Mouse (Mus musculus) embryonic stem cell, embryonic (primary cell): ENCODE data around the gene Nr1h2.

Experiments
- CTCF ChIA-PET, 4 experiments: fragments of 300-600 bp in 2 of 4; fragments of 350-600 bp in 2 of 4; sonication (Branson Sonifier 250); formaldehyde crosslinking; loops; one replicate each; lab custom pipeline; 2022; ENCODE audit warnings: inconsistent platforms in 2 of 4; lab: Charles Lee
- POLR2A ChIA-PET, 4 experiments: fragments of 300-600 bp in 2 of 4; fragments of 350-600 bp in 2 of 4; sonication (Branson Sonifier 250); formaldehyde crosslinking; loops; one replicate each; lab custom pipeline; 2022; ENCODE audit warnings: antibody characterized with exemption in 4 of 4, inconsistent platforms in 1 of 4; lab: Charles Lee

Gene Nr1h2

DNA sequence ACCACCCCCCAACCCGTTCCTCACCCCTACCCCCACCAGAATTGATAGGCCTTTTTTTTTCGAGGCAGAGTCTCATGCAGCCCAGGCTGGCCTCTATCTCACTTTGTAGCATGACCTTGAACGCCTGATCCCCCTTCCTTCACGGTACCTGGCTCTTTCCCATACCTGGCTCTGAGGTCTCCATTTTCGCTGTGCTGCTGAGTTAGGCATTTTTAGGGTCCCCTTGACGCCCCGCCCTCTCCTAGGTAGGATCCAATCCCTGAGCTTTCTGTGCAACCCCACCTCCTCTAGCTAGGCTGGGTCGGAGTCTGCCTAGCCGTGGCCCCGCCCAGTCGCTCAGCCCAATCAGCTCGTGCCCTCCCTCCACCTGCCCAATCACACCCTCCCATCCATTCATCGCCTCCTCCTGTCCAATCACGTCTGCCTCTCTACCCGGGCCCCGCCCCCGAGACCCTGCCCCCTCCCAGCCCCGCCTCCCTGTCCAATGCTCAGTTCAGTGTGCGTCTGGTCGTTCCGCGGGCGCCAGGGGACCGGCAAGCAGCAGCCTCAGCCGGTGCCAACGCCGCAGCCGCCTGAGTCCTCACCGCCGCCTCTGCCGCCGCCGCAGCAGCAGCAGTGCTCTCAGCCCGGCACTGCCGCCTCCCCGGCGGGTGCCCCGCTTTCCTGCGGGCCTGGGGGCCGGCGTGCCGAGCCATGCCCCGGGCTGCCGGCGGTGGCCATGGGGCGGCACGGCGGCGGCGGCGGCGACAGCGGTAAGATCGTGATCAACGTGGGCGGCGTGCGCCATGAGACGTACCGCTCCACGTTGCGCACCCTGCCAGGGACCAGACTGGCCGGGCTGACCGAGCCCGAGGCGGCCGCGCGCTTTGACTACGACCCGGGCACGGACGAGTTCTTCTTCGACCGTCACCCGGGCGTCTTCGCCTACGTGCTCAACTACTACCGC, 36.9 kb upstream of the Nr1h2 start, which contains the start of gene Kcnc3:
Kcnc3 (plus strand) TSS at position 263 of the 946 bp plus-strand sequence.
- POLR2A ChIA-PET: interaction anchor here in 3 of 4 experiments (0.6 to 10.3 kb wide), 103 partner anchors 8 to 983 kb away, joined by 3 to 212 read pairs (median 4); partner anchors contain the start of genes Pold1 (in 3 of the 3), Emc10 (in 2 of the 3), Fam71e1 (in 2 of the 3) and Il4i1 (in 2 of the 3)
- CTCF ChIA-PET: interaction anchor here in 3 of 4 experiments (0.5 to 2.4 kb wide), 28 partner anchors 10 to 286 kb away, joined by 3 to 25 read pairs (median 4); partner anchors contain the start of gene Pold1 (in 1 of the 3)

DNA sequence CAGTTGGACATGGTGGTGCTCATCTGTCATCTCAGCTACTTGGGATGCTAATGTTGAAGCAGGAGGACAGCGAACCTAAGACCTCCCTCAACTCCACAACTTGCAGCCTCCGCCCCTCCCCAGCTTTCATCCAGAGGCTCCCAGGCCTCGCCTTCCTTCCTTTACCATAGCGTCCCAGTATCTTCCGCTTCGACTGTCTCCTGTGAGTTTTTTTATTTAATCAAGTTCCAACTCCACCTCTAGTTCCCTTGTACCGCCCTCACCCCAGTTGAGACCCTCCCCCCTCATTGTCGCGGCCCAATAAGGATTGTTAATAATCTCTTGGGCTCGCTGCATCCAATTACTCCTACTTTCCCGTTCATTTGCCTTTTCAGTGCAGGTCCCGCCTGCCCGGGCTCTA, 36.2 kb upstream of the Nr1h2 start:
- POLR2A ChIA-PET: interaction anchor here in 3 of 4 experiments (0.6 to 10.3 kb wide), 96 partner anchors 9 to 982 kb away, joined by 3 to 212 read pairs (median 4); partner anchors contain the start of genes Emc10 (in 2 of the 3), Fam71e1 (in 2 of the 3), Il4i1 (in 2 of the 3) and Nr1h2 (in 2 of the 3)
- CTCF ChIA-PET: interaction anchor here in 2 of 4 experiments (0.6 to 2.4 kb wide), 25 partner anchors 9 to 285 kb away, joined by 3 to 25 read pairs (median 4); partner anchors contain the start of gene Pold1 (in 1 of the 2)

DNA sequence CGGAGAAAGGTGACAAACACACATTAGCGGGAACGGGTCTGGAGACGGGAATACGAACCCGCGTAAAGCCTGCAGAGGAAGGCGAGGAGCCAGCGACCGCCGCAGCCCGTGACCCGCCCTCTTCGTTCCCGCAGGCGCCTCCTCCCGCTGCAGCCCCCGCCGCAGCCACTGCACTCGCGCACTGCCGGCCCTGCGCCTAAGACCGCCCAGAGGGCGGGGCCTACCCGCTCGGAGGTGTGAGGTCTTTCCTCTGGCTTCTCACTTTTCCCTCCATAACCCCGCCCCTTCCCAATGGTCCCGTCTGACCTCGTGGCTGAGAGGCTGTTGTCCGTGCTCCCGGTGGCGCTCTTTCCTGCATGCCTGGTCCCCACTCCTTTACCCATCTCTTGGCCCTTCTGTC, 35.4 kb upstream of the Nr1h2 start:
- CTCF ChIA-PET: interaction anchor here in 2 of 4 experiments (0.6 to 1.7 kb wide), 3 partner anchors 8 to 35 kb away, joined by 3 to 7 read pairs (median 3); no protein-coding TSS in a partner anchor
- POLR2A ChIA-PET: interaction anchor here (0.5 to 10.3 kb wide), 9 partner anchors 10 to 214 kb away, joined by 3 to 212 read pairs (median 8); no protein-coding TSS in a partner anchor

DNA sequence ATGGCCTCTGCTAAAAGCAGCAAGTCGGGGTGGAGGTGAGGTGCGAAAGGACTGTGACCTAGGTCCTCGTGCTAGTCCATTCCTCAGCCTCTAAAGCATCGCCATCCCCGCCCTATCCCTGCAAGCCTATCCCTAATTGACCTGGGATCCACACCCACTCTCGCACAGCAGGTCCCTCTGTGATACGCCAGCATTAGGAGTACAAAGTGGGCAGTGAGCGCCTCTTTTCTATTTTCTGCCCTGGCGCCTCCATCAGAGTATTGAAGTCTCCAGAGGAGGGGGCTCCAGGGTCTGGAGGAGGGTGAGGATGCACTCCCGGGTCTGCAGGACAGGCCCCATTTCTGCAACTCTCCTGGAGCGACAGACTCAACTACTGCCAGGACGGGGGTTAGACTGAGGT, 34.6 kb upstream of the Nr1h2 start:
- POLR2A ChIA-PET: interaction anchor here in 3 of 4 experiments (0.9 to 10.3 kb wide), 4 partner anchors 15 to 28 kb away, joined by 3 to 212 read pairs (median 66); no protein-coding TSS in a partner anchor
- CTCF ChIA-PET: interaction anchor here in 2 of 4 experiments (0.6 to 0.8 kb wide), 2 partner anchors 27 to 363 kb away, joined by 3 to 5 read pairs; no protein-coding TSS in a partner anchor

DNA sequence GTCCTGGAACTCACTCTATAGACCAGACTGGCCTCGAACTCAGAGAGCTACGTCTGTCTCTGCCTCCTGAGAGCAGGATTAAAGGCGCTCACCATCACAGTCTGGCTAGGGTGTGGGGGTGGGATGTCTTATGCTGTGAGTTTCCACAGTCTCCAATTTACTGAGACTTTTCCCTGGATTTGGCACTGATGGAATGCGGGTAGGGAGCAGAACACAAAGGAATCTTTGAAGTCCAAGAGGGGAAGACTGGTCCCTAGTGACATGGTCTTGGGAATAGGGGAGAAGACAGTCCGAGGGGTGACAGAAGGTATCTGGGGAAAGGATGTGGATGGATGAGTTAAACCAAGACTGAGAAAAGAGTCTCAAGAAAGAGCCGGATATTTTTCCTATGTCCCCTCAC, 33.9 kb upstream of the Nr1h2 start:
- CTCF ChIA-PET: interaction anchor here in 2 of 4 experiments (1.0 to 1.5 kb wide), 4 partner anchors 11 to 101 kb away, joined by 3 to 6 read pairs (median 3); no protein-coding TSS in a partner anchor
- POLR2A ChIA-PET: interaction anchor here (0.6 to 10.3 kb wide), 9 partner anchors 10 to 1616 kb away, joined by 3 to 212 read pairs (median 3); partner anchors contain the start of gene Napsa (in 1 of the 4)

DNA sequence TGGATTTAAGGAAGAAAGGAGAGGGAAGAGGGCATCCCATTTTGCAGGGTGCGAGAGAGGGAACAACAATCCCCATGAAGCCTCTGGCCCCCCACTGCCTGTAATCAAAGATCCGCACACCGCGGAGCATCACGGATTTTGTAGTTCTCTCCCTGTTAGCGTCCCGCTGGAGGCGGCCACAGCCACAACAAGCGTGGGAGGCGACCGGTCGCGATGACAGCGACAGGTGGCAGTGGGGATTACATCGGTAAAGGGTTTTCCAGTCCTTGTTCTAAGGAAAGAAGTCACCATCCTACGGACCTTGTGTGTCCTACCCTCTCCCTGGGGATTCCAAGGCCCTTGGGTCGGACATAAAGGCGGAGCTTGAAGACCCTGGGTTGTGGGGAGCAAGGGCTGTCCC, 33.2 kb upstream of the Nr1h2 start:
- CTCF ChIA-PET: interaction anchor here (0.6 to 1.6 kb wide), 11 partner anchors 10 to 324 kb away, joined by 3 to 6 read pairs (median 3); no protein-coding TSS in a partner anchor

DNA sequence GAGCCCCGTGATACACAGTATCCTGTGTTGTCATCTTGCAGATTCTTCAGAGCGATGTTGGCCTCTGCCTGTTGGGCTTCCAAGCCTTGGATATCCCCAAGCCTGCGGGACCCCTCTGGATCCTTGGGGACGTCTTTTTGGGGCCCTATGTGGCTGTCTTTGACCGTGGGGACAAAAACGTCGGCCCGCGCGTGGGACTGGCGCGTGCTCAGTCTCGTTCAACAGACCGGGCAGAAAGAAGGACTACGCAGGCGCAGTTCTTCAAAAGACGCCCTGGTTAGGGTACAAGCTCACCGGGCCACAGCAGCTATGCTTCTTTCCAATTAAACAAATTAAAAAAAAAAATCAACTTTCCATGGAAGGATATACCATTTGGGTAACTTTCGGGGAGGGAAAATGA, 32.8 kb upstream of the Nr1h2 start:
- POLR2A ChIA-PET: interaction anchor here in 3 of 4 experiments (0.9 to 10.3 kb wide), 12 partner anchors 10 to 400 kb away, joined by 3 to 212 read pairs (median 4); partner anchors contain the start of genes Il4i1 (in 1 of the 3), Nup62 (in 1 of the 3) and Prmt1 (in 1 of the 3)
- CTCF ChIA-PET: interaction anchor here (0.6 to 1.6 kb wide), 9 partner anchors 10 to 324 kb away, joined by 3 to 6 read pairs (median 3); no protein-coding TSS in a partner anchor

More for the DNA sequence above, 33.2 kb upstream of the Nr1h2 start:
- POLR2A ChIA-PET: interaction anchor here in 3 of 4 experiments (0.6 to 10.3 kb wide), 11 partner anchors 11 to 1616 kb away, joined by 3 to 212 read pairs (median 3); partner anchors contain the start of genes Il4i1 (in 1 of the 3), Napsa (in 1 of the 3) and Nup62 (in 1 of the 3)

DNA sequence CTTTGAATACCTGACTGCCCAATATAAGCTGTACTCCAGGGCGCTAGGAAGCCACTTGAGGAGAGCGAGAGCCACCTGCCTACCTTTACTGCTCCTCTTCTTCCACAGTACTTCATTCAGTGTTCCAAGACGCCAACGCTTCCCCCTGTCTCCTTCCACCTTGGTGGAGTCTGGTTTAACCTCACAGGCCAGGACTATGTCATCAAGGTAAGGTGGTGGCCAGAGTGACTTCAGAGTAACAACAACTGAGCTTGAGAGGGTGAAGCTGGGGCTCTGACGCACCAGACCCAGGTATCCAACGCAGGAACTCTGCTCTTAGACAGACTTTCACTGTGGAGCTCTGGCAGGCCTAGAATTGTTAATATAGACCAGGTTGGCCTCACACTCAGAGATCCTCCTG, 31.9 kb upstream of the Nr1h2 start:
- ChIA-PET CTCF (interaction anchor here in 3 of 4 experiments (0.6 to 1.6 kb wide), 5 partner anchors 11 to 63 kb away, joined by 3 to 5 read pairs (median 3); no protein-coding TSS in a partner anchor), POLR2A (interaction anchor here in 3 of 4 experiments (0.7 to 10.3 kb wide), 8 partner anchors 9 to 401 kb away, joined by 3 to 212 read pairs (median 3); partner anchors contain the start of genes Pold1 (in 1 of the 3) and Prmt1 (in 1 of the 3))

DNA sequence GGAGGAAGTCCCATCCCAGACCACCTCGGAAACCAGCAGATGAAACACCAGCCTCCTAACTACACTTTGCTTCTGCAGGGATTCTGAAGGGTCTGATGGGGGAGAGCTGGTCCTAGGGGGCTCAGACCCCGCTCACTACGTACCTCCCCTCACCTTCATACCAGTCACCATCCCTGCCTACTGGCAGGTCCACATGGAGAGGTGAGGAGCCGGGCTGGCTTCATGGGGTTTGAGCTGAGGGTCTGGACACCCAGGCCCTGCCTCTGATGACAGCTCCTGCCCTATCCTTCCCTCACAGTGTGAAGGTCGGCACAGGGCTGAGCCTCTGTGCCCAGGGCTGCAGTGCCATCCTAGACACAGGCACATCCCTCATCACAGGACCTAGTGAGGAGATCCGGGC, 31.2 kb upstream of the Nr1h2 start:
- POLR2A ChIA-PET: interaction anchor here in 2 of 4 experiments (0.7 to 1.6 kb wide), 6 partner anchors 16 to 76 kb away, joined by 3 to 4 read pairs (median 3); partner anchors contain the start of gene Pold1 (in 1 of the 2)

DNA sequence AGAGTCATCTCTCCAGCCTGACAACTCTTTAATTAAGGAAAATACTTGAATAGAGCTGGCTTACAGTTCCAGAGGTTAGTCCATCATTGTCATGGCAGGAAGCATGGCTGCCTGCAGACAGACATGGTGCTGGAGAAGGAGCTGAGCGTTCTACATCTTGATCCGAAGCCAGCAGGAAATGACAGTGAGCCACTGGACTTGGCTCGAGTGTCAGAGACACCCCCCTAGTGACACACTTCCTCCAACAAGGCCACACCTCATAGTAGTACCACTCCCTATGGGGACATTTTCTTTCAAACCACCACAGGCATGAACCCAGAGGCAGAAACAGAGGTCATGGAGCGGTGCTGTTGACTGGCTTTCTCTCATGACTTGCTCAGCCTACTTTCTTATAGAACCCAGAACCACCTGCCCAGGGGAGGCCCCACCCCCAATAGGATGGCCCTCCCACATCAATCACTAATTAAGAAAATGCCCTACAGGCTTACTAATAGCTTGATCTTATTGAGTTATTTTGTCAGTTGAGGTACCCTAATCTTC, 30.6 kb upstream of the Nr1h2 start:
- CTCF ChIA-PET: interaction anchor here in 2 of 4 experiments (0.6 to 1.0 kb wide), 4 partner anchors 8 to 63 kb away, joined by 3 to 6 read pairs (median 4); no protein-coding TSS in a partner anchor
- POLR2A ChIA-PET: interaction anchor here in 2 of 4 experiments (0.7 to 1.6 kb wide), 5 partner anchors 15 to 77 kb away, joined by 3 to 4 read pairs (median 3); no protein-coding TSS in a partner anchor

More for the DNA sequence above, 31.2 kb upstream of the Nr1h2 start:
- CTCF ChIA-PET: interaction anchor here in 2 of 4 experiments (0.6 to 1.2 kb wide), 5 partner anchors 9 to 48 kb away, joined by 3 to 4 read pairs (median 3); no protein-coding TSS in a partner anchor

DNA sequence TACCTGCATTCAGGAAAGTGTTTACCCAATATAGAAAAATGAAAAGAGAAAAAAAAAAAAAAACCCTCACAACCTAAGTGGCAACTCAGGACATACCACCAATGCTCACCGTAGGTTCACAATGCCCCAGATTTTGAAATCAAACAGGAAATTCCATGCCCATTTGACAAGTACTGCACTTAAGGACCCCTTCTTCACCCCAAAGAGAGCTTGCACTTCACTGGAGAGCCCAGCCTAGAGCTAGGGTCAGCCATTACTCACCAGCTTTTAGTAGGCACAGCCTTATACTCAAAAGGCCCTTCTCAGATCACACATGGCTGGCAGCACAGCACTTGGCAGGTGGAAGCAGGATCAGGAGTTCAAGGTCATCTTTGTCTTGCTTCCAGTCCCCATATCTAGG, 29.4 kb upstream of the Nr1h2 start:
- POLR2A ChIA-PET: interaction anchor here in 3 of 4 experiments (0.8 to 1.5 kb wide), 4 partner anchors 8 to 35 kb away, joined by 3 to 4 read pairs (median 4); partner anchors contain the start of gene Pold1 (in 1 of the 3)
- CTCF ChIA-PET: interaction anchor here in 3 of 4 experiments (0.6 to 0.7 kb wide), 4 partner anchors 34 to 982 kb away, joined by 3 to 10 read pairs (median 4); no protein-coding TSS in a partner anchor

DNA sequence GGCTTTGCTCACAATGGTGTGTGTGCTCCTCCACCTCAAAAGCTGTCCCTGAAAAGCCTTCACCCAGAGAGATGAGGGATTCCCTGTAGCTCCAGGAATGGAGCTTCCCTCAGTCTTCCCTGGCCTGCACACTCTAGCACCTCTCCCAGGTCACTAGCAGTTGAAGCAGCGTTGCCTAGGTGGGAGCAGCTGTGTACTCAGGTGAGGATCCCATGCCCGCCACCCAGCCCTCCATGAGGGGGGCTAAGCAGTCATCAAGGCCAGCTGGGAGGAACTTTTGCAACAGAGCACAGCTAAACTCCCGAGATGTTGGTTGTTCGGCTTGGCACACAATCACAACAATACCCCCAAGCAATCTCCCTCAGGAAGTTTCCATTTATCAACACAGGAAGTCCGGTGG, 29.0 kb upstream of the Nr1h2 start:
- CTCF ChIA-PET: interaction anchor here in 3 of 4 experiments (0.6 to 0.7 kb wide), 4 partner anchors 34 to 981 kb away, joined by 3 to 10 read pairs (median 4); no protein-coding TSS in a partner anchor
- POLR2A ChIA-PET: interaction anchor here in 3 of 4 experiments (0.8 to 1.5 kb wide), 5 partner anchors 9 to 34 kb away, joined by 3 to 4 read pairs (median 3); partner anchors contain the start of genes Napsa (in 1 of the 3) and Pold1 (in 1 of the 3)

DNA sequence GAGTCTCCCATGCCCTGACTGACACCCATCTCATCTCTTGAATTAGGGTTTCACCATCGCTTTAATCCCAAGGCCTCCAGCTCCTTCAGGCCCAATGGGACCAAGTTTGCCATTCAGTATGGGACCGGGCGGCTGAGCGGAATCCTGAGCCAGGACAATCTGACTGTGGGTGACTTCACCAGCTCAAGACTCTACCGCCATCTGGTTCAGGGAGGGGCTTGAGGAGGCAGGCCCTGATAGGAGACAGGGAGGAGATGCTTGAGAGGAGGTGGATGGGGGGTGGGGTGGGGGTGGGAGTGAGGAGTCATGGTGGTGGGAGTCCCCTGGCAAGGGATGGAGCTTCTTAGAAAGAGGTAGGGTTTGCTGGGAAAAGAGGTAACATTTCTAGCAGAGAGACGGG, 27.9 kb upstream of the Nr1h2 start:
- ChIA-PET CTCF (interaction anchor here in 2 of 4 experiments (0.8 to 1.3 kb wide), 4 partner anchors 8 to 60 kb away, joined by 3 to 4 read pairs (median 3); no protein-coding TSS in a partner anchor), POLR2A (interaction anchor here (0.5 to 2.0 kb wide), 10 partner anchors 9 to 239 kb away, joined by 3 to 9 read pairs (median 4); partner anchors contain the start of genes Kcnc3 (in 2 of the 4) and Napsa (in 1 of the 4))

DNA sequence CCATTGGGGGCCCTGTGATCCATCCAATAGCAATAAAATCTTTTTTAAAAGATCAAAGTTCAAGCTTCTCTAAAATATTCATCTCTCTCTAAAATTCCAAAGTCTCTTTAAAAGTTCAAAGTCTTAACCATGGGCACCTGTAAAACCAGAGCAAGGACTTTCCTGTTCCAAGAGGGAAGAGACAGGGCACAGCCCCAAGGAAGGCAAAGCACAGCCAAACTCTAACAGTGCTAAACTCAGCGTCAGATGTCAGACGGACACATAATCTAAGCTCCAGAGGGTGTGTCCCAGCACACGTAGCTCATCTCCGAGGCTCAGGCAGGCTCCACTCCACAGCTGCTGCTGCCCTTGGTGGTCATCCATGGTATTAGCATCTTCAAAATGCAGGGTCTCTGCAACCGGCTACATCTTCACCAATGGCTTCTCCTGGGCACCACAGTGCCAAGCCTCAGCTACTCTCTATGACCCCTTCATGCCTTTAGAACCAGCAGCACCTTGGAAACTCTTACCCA, 22.6 kb upstream of the Nr1h2 start:
- ChIA-PET CTCF (interaction anchor here (0.6 to 2.5 kb wide), 18 partner anchors 8 to 679 kb away, joined by 3 to 11 read pairs (median 4); partner anchors contain the start of genes Nr1h2 (in 2 of the 4) and Kcnc3 (in 1 of the 4)), POLR2A (interaction anchor here (0.6 to 1.3 kb wide), 14 partner anchors 9 to 79 kb away, joined by 3 to 7 read pairs (median 4); partner anchors contain the start of gene Kcnc3 (in 2 of the 4))

DNA sequence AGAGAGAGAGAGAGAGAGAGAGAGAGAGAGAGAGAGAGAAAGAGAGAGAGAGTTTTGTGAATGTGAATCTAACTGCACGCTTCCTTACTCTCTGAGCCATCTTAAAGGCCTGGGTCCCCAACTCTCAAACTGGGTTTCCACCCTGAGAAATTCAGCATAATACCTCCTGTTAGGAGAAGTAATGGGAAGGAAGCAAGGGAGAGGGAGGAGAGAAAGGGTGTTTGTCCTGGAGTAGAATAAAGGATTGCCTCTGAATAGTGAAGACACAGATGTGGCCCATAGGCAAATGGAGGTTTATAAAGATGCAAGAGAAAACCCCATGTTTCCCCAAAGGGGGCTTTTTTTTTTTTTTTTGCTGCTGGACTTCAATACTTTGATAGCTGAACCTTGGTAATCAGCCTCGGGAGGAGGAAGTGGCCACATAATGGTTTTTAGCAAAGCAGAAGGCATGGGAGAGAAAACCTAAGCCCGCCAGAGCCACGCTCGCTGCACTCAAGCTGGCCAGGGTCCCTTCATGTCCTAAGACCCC, 19.3 kb upstream of the Nr1h2 start:
- CTCF ChIA-PET: no interaction called here
- POLR2A ChIA-PET: interaction anchor here in 2 of 4 experiments (0.7 to 3.2 kb wide), 2 partner anchors 17 to 49 kb away, joined by 4 to 19 read pairs; partner anchors contain the start of gene Kcnc3 (in 1 of the 2)
